Mouse (Mus musculus) spleen, postnatal 36 days (tissue): ENCODE results near the gene Apoc3.

Experiments used
- DNase-seq, 2 experiments: peaks; one replicate each; pipeline ENCODE4 v3.0.0; 2022; ENCODE audit warnings: low spot score in 2 of 2, mixed read lengths in 1 of 2

Gene Apoc3

DNA sequence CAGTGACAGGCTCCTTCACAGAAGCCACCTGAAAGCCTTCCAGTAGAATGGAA, at the start of gene Apoc3:
Gene Apoc3 (minus strand): TSS at position 41 of the 53 bp plus-strand sequence.
- DNase-seq: no peak

- peak; percentile 90 to 91 for DNase-seq
Observed at GRCm38 (mm10) chr9:46282631-46283436, 47.4 kb upstream of the Apoc3 start, which contains the start of gene Bud13. Bud13 (plus strand) TSS chr9:46283008.

GRCm38 (mm10) chr9:46274494-46274893, 39.1 kb upstream of the Apoc3 start:
- DNase-seq: no peak

GRCm38 (mm10) chr9:46272677-46273454, 37.4 kb upstream of the Apoc3 start, which contains the start of gene Zpr1:
Zpr1 (plus strand) TSS chr9:46273064.
- DNase-seq: peak; percentile 91

DNA sequence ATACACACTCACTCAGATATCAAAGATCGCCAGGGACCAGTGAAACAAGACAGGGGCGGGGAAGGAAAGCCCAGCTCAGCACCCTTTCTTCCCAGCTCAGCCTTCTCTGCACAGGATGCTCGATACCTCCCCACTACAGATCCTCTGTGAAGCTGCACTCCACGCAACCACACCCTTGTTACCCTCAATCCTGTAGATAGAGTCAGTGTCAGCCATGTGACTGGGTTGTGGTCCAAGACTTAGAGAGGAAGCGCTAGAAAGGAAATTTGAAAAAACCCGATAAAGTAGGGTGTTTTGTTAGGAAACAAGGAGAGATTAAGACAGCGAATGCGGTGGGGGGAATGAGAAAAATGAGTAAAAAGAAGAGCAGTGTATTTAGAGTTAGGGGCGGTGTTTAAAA, 36.6 kb upstream of the Apoc3 start:
- DNase-seq: no peak

DNA sequence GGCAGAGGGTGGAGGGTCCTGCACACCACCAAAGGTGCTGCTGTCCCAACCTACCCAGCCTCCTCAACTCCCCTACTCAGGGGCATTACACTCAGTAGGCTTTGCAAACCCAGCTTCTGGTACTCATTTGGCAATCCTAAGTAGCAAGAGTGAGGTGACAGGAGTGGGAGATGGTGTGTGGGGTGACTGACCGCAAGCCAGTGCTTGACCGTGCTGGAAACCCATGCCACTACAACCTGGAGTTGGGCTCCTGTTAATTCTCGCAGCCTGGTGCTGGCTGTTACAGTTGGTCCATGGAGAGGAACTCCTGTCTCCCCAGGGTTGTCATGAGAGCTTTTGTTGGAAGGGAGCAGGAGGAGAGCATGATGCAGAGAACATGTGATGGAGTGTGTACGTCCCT, 35.3 kb upstream of the Apoc3 start:
- DNase-seq: no peak

GRCm38 (mm10) chr9:46269125-46269524, 33.7 kb upstream of the Apoc3 start:
- DNase-seq: no peak

GRCm38 (mm10) chr9:46268343-46268873, 33.0 kb upstream of the Apoc3 start, which contains the start of gene Apoa5:
Apoa5 (plus strand) TSS chr9:46268633.
- no peak for DNase-seq

- DNase-seq: no peak
Observed at GRCm38 (mm10) chr9:46261131-46261530, 25.7 kb upstream of the Apoc3 start.

- DNase-seq: no peak
Observed at GRCm38 (mm10) chr9:46259111-46259510, 23.7 kb upstream of the Apoc3 start.

GRCm38 (mm10) chr9:46257546-46257945, 22.1 kb upstream of the Apoc3 start:
- DNase-seq: no peak

- DNase-seq: no peak
Observed at GRCm38 (mm10) chr9:46256658-46257385, 21.4 kb upstream of the Apoc3 start.

GRCm38 (mm10) chr9:46256177-46256576, 20.7 kb upstream of the Apoc3 start:
- no peak for DNase-seq

GRCm38 (mm10) chr9:46246752-46247324, 11.4 kb upstream of the Apoc3 start:
- peak in 1 of 2 experiments; percentile 21 for DNase-seq

GRCm38 (mm10) chr9:46243584-46243983, 8.1 kb upstream of the Apoc3 start:
- no peak for DNase-seq

GRCm38 (mm10) chr9:46243122-46243521, 7.7 kb upstream of the Apoc3 start:
- no peak for DNase-seq

- no peak for DNase-seq
Observed at GRCm38 (mm10) chr9:46241818-46242217, 6.4 kb upstream of the Apoc3 start.

DNA sequence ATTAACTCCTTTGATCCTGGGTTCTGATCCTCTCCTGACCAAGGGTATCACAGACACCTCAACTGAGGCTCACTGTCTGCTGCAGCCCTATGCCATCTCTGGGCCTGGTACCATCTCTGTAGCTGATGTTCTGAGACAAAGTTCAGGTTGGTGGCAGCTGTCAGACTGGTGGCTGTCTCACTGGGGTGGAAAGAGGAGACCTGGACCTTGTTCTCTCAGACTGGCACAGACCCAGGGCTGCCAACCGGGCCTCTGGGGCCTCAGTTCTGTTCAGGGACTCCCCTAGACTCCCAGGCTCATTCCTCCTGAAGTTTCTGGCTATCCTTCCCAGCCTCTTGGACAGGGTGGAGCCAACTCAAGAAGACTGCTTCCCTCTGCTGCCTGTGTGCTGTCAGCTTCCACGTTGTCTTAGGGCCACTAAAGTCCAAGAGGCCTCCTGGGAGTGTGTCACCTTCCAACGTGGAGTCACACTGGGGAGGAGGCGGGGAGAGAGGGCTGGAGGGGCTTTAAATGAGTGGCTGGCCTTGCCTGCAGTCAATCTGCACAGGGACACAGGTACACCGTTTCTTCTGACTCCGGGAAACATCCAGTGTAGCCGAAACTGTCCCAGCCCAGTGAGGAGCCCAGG, 5.2 kb upstream of the Apoc3 start, which contains the start of gene Apoa4:
Gene Apoa4 (plus strand): TSS at position 171 of the 628 bp plus-strand sequence.
- DNase-seq: no peak

GRCm38 (mm10) chr9:46238850-46239249, 3.4 kb upstream of the Apoc3 start:
- no peak for DNase-seq

DNA sequence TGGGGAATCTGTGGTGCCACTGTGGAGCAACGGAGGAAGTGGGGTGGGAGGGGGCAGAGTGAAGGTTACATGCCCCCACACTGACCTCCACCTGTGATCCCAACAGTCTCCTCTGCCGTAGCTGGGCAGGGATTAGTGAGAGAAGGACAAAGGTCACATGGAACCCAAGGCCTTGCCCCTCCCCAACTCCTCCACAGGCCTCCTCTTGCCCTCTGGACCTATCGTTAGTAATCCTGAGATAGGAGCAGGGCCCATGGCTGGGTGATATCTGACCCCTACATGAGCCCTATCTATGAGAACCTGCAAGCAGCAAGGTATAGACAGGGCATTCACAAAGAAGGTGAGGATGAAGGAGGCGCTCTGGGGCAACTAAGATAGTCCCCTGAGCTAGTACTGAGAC, 213 bp upstream of the Apoc3 start:
- DNase-seq: no peak

- DNase-seq: no peak
Observed at GRCm38 (mm10) chr9:46235196-46235595, 240 bp downstream of the Apoc3 start.
